Mouse (Mus musculus) left cerebral cortex, adult 6 months (tissue): ENCODE data around the gene Mgat3. TPM values are rescaled to one million over a fixed set of nuclear protein-coding genes. Genes with fewer than 3 reads are reported as not detected.

ENCODE experiments used
- long read RNA-seq, 2 experiments: library from polyadenylated mRNA; unstranded; transcript quantifications; one replicate each; pipeline ENCODE4 v2.0.0; 2019 to 2020
- polyA plus RNA-seq: library from polyadenylated mRNA; unstranded; fragments of <200 nt; fragmentation: Nextera tagmentation; gene quantifications from 2 replicates; pipeline ENCODE4 v1.2.3, GENCODE M21; 2021

Mgat3 gene
- 14.3 and 15.9 TPM in 2 replicates for polyA plus RNA-seq
- long read RNA-seq, experiment 1, full-length matches to known transcripts: 2 of 85 reads
- long read RNA-seq, experiment 1, partial matches to known transcripts: 82 of 85 reads
- long read RNA-seq, experiment 1, other reads (novel, unspliced or antisense): 1 of 85 reads
- long read RNA-seq, experiment 2, full-length matches to known transcripts: 2 of 43 reads
- long read RNA-seq, experiment 2, partial matches to known transcripts: 40 of 43 reads
- long read RNA-seq, experiment 2, other reads (novel, unspliced or antisense): 1 of 43 reads

GRCm38 (mm10) chr15:80173001-80173771 is at the start of gene Mgat3:
Gene Mgat3 (plus strand): TSS chr15:80173721.

DNA sequence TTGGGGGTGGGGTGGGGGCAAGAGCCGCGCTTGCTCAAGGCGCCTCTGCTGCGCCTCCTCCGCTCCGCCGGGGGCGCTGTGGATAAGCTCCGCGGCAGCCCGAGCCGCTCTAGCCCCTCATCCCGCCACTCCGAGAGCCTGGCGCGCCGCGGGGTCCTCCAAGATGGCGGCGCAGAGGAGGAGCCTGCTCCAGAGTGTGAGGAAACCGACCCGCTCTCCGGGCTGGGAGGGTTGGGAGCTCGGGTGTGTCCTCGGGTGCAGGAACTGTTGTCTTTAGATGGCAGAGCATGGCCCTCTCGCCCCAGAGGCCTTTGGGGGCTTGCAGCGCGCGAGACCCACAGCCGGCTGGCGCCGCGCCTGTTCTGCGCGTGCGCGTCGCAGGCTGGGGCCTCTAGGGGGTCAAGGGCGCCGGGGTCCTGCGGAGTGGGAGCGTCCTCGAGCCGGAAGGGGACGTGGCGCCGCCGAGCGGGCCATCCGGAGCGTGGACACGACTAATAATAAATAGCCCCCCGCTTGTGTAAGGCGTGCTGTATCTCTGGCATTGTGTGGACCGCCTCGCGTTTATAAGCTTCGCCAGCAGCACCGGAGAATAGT is 40.4 kb upstream of the Mgat3 start, which contains the start of gene Tab1:
TSS of gene Tab1 (plus strand) at position 135 of the 594 bp plus-strand sequence.

GRCm38 (mm10) chr15:80233733-80234509 is 60.4 kb downstream of the Mgat3 start, which contains the start of gene Mief1:
Gene Mief1 (plus strand): TSS chr15:80234018.

DNA sequence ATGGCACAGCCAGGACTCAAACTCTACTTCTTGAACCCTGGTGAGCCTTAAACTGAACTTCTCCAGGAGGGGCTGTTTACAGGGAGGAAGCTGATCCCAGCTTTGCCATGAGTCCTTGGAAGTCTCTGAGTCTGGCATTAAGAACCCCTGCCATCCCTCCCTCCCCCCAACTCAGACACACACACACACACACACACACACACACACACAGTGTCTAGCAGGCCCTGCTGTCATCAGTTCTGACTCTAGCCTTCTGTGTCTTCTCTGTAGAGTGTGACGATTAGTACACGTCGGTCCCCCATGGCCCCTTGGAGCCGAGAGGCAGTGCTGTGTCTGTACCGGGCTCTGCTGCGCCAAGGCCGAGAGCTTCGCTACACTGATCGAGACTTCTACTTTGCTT is 62.0 kb downstream of the Mgat3 start, which contains the start of gene AC140267.1:
TSS of gene AC140267.1 (plus strand) at position 301 of the 400 bp plus-strand sequence.

GRCm38 (mm10) chr15:80254847-80255645 is 81.5 kb downstream of the Mgat3 start, which contains the start of gene Atf4:
Gene Atf4 (plus strand): TSS chr15:80255184.

DNA sequence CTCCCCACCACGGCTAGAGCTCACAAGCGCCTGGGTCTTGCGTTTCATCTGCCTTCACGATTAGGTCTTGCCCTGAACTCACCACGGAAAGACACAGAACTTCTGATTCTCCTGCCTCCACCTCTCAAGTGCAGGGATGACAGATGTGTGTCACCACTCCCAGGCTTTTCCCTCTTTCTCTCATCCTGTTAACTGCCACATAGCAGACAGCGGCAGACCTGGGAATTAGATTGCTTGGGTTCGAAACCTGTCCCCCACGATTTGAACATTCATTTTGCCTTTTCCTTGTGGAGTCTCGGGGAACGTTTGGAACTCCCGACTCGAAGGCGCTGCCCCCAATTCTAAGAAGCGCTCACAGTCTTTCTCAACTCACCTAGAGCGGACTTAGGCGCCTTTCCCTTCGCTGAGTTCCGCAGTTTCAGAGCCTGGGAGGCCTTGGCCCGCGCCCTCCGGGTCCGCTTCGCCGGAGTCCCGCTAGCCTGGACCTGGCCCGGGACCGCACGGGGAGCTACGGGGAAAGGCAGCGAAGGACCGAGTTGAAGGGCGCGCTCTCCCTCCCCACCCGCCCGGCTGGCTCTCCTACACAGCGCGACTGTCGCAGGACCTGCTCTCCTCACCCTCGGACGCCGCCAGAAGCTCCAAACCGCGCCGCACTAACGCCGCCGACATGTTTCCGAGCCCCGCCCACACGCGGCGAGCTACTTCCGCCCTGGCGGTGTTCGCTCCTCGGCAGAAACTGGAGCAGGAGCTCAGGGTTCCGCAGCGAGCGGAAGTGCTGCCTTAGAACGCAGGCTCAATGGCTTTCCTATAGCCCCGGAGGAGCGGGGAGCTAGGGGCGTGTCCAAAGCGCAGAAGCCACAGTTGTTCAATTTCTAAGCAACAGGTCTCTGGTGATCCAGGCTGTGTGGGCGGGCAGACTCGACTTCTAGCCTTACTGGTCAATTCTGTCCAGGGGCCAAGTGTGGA is 90.4 kb downstream of the Mgat3 start, which contains the start of gene Rps19bp1:
TSS of gene Rps19bp1 (minus strand) at position 706 of the 966 bp plus-strand sequence.

Other genes starting within 250 kb of the Mgat3 start
- 15.4 and 37.2 TPM in 2 replicates for gene Cbx7, start 202.6 kb upstream of the Mgat3 start, polyA plus RNA-seq
- gene Pdgfb, start 158.7 kb upstream of the Mgat3 start, polyA plus RNA-seq: 7.8 and 11.7 TPM in 2 replicates
- gene Syngr1, start 82.4 kb upstream of the Mgat3 start, polyA plus RNA-seq: 126 and 202 TPM in 2 replicates
- 1,493 and 2,101 TPM in 2 replicates for gene Rpl3, start 81.9 kb upstream of the Mgat3 start, polyA plus RNA-seq
- gene Tab1, start 40.6 kb upstream of the Mgat3 start, polyA plus RNA-seq: 13.0 and 16.6 TPM in 2 replicates
- gene Mief1, start 60.3 kb downstream of the Mgat3 start, polyA plus RNA-seq: 10.7 and 13.6 TPM in 2 replicates
- gene AC140267.1, start 62.1 kb downstream of the Mgat3 start, polyA plus RNA-seq: not detected in 2 replicates
- gene Atf4, start 81.5 kb downstream of the Mgat3 start, polyA plus RNA-seq: 85.3 and 101 TPM in 2 replicates
- 104 and 108 TPM in 2 replicates for gene Rps19bp1, start 90.6 kb downstream of the Mgat3 start, polyA plus RNA-seq
- gene Cacna1i, start 113.5 kb downstream of the Mgat3 start, polyA plus RNA-seq: 2.2 and 2.9 TPM in 2 replicates